Mouse (Mus musculus): ENCODE results near the gene Adgrf3. TPM values are rescaled to one million over a fixed set of nuclear protein-coding genes. Genes with fewer than 3 reads are reported as not detected.
A peak's percentile ranks its signal among the peaks of the same experiment; 100 is the strongest.

Gene Adgrf3
- total RNA-seq, 4 experiments from 2014 or later: not detected

GRCm38 (mm10) chr5:30202221-30202620 lies 3.3 kb downstream of the Adgrf3 start:
- no peak for DNase-seq (ENCODE audit: low spot score in 2 of 2)

DNA sequence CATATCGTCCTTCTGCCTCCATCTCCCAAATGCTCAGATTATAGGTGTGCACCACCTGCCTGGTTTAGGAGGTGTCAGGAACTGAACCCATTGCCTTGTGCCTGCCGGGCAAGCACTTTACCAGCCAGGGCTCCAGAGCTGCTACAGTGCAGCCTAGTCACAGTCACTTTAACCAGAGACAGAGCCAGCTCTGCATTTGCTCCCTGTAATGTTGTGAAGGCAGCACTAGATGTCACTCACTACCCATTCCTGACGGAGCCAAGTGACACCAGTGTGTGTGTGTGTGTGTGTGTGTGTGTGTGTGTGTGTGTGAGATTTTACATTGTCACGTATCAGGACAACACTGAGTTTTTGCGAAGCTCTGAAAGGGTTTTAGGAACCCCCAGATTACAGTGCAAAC lies 4.0 kb downstream of the Adgrf3 start:
- peak in 1 of 2 experiments; percentile 28 for DNase-seq (ENCODE audit: low spot score in 2 of 2)

- no peak for DNase-seq (ENCODE audit: low spot score in 2 of 2)
These were observed 7.3 kb downstream of the Adgrf3 start for GRCm38 (mm10) chr5:30198257-30198656.

- no peak for DNase-seq (ENCODE audit: low spot score in 2 of 2)
These were observed 10.2 kb downstream of the Adgrf3 start for GRCm38 (mm10) chr5:30195340-30195739.

DNA sequence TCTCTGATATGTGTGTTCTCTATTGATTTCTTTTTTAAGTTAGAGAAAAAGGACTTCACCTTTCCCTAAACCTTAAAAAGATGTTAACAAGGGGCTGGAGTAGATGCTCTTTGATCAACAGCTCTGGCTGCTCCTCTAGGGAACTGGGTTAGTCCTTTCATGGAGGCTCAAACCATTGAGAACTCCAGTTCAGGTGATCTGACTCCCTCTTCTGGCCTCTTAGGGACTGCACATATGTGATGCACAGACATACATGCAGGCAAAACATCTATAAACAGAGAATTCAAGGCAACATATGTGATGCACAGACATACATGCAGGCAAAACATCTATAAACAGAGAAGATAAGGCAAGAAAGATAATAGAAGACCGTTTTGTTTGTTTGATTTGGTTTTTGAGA lies 13.1 kb downstream of the Adgrf3 start:
- no peak for DNase-seq (ENCODE audit: low spot score in 2 of 2)

GRCm38 (mm10) chr5:30187687-30188485 lies 17.6 kb downstream of the Adgrf3 start:
- DNase-seq (ENCODE audit: low spot score in 2 of 2): no peak

DNA sequence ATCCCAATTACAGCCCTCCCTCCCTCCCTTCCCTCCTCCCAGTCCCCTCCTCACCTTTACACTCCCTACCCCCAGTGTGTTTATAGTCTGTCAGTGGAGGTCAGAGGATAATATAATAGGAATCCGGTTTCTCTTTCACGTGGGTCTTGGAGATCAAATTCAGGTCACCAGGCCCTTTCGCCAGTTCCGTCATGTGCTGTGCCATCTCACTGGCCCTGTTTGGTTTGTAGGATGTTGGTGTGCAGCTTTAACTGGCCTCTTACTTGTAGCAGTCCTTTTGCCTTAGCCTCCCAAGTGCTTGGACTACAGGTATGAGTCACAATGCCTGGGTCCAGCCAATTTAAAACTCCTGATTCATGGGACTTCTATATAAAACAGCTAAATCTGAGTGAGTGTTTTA lies 29.7 kb downstream of the Adgrf3 start:
- no peak for DNase-seq (ENCODE audit: low spot score in 2 of 2)

DNA sequence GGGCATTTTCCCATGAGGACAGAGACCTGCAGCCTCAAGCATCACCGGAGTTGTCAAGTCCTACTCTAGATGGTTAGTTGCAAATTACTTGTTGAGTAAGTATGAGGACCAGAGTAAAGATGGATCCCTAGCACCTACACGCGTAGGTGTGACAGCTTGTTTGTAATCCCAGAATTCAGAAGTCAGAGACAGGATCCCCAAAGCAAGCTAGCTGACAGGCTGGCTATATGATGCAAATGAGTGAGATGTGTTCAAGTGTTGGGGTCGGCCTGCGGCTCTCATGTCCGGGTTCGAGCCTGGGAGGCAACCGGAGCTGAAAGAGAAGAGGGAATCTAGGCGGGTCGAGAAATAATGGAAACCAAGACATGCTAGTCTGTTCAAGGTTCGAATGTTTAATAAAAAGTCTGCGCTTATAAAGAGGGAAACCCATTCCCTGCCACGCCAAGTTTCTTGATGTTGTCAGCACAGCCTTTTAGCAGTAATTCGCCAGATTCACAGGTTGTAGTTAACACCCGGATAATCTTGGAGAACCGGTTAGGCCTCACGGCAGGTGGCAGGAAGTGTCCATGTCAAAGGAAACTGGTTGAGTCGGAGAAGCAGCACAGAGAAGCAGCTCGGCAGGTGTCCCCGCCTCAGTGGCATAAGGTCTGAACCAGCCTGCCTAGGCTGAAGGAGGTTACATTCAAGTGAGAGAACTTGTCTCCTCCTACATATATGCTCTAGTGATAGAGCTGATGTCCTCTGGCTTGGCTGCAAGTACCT lies 32.4 kb downstream of the Adgrf3 start:
- DNase-seq (ENCODE audit: low spot score in 2 of 2): no peak

DNA sequence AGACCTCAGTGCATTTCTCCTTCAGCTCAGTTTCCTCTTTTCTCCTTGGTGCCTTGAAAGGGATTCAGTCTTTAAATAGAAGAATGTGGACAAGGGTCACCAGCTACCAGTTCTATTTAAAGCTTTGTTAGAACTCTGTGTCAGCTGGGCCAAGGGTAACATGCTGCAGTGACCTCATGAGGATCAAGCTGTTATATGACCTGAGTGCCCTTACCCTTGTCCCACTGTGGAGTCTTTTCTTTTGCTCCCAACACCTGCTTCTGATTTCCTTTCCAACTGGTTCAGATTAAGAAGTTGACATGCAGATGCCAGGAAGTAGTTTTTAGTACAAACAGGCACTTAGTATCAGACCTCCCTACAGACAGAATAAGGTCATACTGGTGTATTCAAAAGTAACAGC lies 33.4 kb downstream of the Adgrf3 start:
- no peak for DNase-seq (ENCODE audit: low spot score in 2 of 2)

DNA sequence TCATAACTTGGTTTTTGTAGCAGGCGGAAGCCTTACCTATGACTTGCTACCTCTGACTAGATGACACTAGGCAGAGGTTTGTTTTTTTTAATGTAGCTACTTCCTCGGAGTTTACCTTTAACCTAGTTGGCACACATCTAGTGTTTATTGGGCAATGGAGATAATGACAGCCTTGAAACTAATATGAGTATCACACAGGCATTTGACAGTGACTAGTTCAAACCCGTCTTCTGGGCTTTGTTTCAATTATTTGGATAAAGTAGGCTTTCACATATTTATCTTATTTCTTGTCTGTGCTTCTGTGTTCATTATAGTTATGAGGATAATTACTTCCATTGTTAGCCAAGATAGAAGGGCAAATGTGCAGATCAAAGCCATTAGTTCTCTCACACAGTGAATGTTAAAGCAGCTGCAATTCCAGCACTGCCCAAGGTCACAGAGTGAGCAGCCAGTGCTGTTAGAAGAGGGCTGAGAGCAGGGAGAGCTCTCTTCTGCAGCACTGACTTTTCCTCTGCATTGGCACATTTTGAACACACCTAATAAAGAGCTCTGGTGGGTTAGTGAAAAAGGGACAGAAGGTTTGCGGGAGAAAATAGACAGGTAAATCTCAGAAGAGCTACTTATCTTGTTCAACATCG lies 35.1 kb downstream of the Adgrf3 start:
- DNase-seq (ENCODE audit: low spot score in 2 of 2): no peak

- DNase-seq (ENCODE audit: low spot score in 2 of 2): no peak
These were observed 40.1 kb downstream of the Adgrf3 start for GRCm38 (mm10) chr5:30165234-30165946.

- DNase-seq (ENCODE audit: low spot score in 2 of 2): no peak
These were observed 43.2 kb downstream of the Adgrf3 start for GRCm38 (mm10) chr5:30162339-30162738.

DNA sequence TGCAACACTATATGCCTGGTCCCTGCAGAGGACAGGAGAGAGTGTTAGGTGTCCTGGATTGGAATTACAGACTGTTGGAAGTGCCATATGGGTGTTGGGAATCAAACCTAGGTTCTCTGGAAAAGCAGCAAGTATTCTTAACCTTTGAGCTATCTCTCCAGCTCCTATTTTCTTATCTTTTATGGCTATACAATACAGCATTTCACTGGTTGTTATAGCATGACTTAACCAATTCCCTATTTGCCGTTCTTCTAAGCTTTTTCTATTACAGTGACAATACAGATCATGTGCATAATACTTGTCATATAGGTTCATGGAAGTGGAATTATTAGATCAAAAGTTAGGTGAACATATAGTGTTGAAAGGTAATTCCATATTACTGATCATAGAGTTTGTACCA lies 43.7 kb downstream of the Adgrf3 start:
- DNase-seq (ENCODE audit: low spot score in 2 of 2): no peak

DNA sequence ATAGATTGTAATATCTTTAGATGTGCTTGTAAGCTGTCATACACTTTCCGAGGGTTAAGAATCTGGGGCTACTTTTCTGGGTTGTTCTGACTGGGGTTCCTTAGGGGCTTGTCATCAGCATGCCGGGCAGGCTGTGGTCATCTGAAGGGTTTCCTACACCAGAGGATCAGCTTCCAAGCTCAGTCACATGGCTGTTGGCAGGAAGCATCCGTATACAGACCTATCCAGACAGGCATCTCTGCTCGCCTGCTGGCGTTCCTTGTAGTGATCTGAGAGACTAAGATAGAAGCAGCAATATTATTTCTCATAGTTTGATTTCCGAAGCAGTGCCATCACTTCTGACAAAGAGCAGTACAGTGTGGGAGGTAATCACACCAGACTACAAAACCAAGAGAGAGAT lies 45.9 kb downstream of the Adgrf3 start:
- peak in 1 of 2 experiments; percentile 11 for DNase-seq (ENCODE audit: low spot score in 2 of 2)

DNA sequence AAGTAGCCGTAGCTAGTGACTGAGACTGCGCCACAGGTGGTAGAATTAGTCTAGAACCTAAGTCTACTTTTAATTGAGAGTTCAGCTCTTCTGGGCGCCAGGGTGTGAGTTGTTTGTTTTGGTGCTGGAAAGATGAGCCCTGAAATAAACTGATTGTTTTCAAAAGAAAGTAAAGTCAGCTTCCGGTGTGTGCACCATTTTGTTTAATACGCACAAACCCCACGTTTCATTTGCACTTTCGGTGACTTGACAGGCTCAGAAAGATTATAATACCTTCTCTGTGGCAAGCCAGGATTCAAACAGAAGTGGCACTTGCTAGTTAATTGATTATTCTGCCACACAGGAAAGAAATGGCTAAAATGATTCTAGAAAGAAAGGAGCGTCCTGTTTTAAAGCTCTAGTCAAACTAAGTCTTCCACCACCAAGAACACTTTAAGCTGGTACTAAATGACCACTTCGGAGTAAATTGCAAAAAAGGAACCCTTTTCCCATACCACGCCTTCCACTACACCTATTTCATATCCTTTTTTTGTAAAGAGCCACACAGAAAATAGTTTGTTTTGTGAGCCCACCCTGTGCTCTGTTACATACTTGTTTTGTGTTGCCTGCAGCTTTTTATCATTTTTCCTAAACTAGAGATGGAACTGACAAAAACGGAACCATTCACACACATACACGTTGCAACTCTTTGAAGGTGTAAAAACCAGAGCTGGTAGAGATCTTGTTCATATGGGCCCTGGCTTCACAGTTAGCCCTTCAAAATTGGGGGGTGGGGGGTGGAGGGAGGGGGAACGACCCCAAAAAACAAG lies 49.5 kb downstream of the Adgrf3 start:
- DNase-seq (ENCODE audit: low spot score in 2 of 2): no peak

- no peak for DNase-seq (ENCODE audit: low spot score in 2 of 2)
These were observed 50.1 kb downstream of the Adgrf3 start for GRCm38 (mm10) chr5:30155395-30155792.

GRCm38 (mm10) chr5:30154474-30155394 lies 50.8 kb downstream of the Adgrf3 start, which contains the start of the genes Hadha and Hadhb:
Hadha (minus strand) TSS chr5:30155162.
Hadhb (plus strand) TSS chr5:30155248.
- peak; percentile 88 to 93 for DNase-seq (ENCODE audit: low spot score in 2 of 2)

DNA sequence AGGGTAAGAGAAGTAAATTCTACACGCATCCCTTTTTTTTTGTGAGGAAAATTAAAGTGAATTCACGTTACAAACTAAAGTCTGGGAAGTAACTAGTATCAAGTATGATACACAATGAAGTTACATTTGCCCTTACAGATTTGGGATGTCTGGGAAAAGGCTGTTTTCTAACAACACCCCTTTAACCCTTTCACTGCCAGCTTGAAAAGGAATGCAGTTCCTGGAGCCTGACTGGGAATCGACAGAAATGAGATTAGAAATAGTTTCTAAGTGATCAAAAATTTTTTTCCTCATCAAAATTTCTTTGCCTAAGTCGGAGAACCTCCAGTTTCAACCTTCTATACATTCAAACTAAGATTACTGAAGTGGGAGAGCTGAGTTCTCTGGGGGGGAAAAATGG lies 51.5 kb downstream of the Adgrf3 start:
- no peak for DNase-seq (ENCODE audit: low spot score in 2 of 2)

DNA sequence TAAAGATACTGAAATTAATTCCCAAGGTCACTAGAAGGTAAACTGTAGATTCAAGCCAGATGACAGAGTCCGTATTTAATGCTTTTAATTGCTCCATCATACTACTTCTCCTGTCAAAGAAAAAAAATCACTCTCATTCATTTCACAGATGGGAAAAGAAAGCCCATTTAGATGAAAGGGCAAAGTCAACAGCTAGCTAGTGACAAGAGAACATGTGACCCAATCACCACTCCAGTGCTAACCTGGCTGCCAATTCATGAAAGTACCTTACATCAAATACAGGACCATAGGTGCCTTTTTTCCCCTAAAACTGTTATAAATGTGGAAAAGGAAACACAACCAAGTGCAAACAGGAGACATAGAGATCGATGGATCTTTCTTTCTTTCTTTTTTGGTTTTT lies 52.3 kb downstream of the Adgrf3 start:
- no peak for DNase-seq (ENCODE audit: low spot score in 2 of 2)

- DNase-seq (ENCODE audit: low spot score in 2 of 2): no peak
These were observed 53.1 kb downstream of the Adgrf3 start for GRCm38 (mm10) chr5:30152413-30152812.

All from layer of hippocampus, adult 8-10 months (tissue).